Mouse (Mus musculus) embryonic fibroblast, embryonic 13.5 days (primary cell): ENCODE measurements around the gene Prkag2. TPM values are rescaled to one million over a fixed set of nuclear protein-coding genes. Genes with fewer than 3 reads are reported as not detected.
"Not testable (repeated sequence)": the region's sequence is repeated elsewhere in the genome, so short reads cannot be mapped to it uniquely, and the experiment has no call there.

Experiments used
- H3K27ac ChIP-seq: 2 replicates; pipeline ENCODE4 v1.5.1; 2012; ENCODE audit warnings: low read length, control low read depth, inconsistent platforms; ENCODE audit not compliant: insufficient read depth
- H3K4me1 ChIP-seq: 2 replicates; pipeline ENCODE4 v1.6.1; 2011; ENCODE audit warnings: low read length; ENCODE audit not compliant: control insufficient read depth, insufficient read depth
- H3K4me3 ChIP-seq: 2 replicates; pipeline ENCODE4 v1.5.1; 2011; ENCODE audit warnings: mild to moderate bottlenecking, control low read depth, low read length; ENCODE audit not compliant: insufficient read depth
- CTCF ChIP-seq: IDR thresholded peaks from 2 replicates; pipeline ENCODE4 v1.5.1; 2011; ENCODE audit warnings: mild to moderate bottlenecking, control low read depth, low read length, moderate library complexity, borderline replicate concordance; ENCODE audit not compliant: insufficient read depth
- POLR2A ChIP-seq: IDR thresholded peaks from 2 replicates; pipeline ENCODE4 v1.6.1; 2011; ENCODE audit warnings: low read depth, mild to moderate bottlenecking, control low read depth, low read length, moderate library complexity
- polyA plus RNA-seq: library from polyadenylated mRNA; stranded (reverse); fragments of >200 nt; gene quantifications from 2 replicates; pipeline ENCODE4 v1.2.4, GENCODE M21; 2011; ENCODE audit warnings: low read depth; ENCODE audit not compliant: missing spikeins, insufficient read length

Gene Prkag2
- polyA plus RNA-seq, 1 experiment: 39.6 TPM

GRCm38 (mm10) chr5:24841662-24842273, 258.7 kb downstream of the Prkag2 start:
- Histone ChIP-seq H3K4me1 (peaks cover 13% of the 10 kb centered on the region), H3K4me3 (peak overlapping the region; percentile 100), H3K27ac (peak overlapping the region; percentile 100)
- TF ChIP-seq POLR2A: no peak
- TF ChIP-seq CTCF: no peak

GRCm38 (mm10) chr5:24840975-24841431, 259.4 kb downstream of the Prkag2 start:
- peaks cover 13% of the 10 kb centered on the region for H3K4me1 ChIP-seq
- peak overlapping the region; percentile 100 for H3K4me3 ChIP-seq
- peak overlapping the region; percentile 100 for H3K27ac ChIP-seq
- no peak for TF ChIP-seq CTCF
- TF ChIP-seq POLR2A: no peak; the same call in 1 of the 2 replicates

GRCm38 (mm10) chr5:24834491-24834890, 266.0 kb downstream of the Prkag2 start:
- Histone ChIP-seq H3K4me3 (no peak overlapping the region), H3K4me1 (peaks cover 11% of the 10 kb centered on the region), H3K27ac (no peak overlapping the region)
- TF ChIP-seq CTCF (no peak), POLR2A (no peak)

GRCm38 (mm10) chr5:24831912-24832311, 268.5 kb downstream of the Prkag2 start:
- no peak overlapping the region for H3K27ac ChIP-seq
- peaks cover 15% of the 10 kb centered on the region for H3K4me1 ChIP-seq
- H3K4me3 ChIP-seq: no peak overlapping the region
- no peak for TF ChIP-seq CTCF

- Histone ChIP-seq H3K4me1 (peaks cover 32% of the 10 kb centered on the region), H3K4me3 (no peak overlapping the region), H3K27ac (no peak overlapping the region)
- no peak for TF ChIP-seq CTCF
- TF ChIP-seq POLR2A: no peak
These were observed 272.0 kb downstream of the Prkag2 start for GRCm38 (mm10) chr5:24828446-24828845.

- Histone ChIP-seq H3K27ac (peak overlapping the region; percentile 41; the same call in 1 of the 2 replicates), H3K4me3 (no peak overlapping the region), H3K4me1 (peaks cover 32% of the 10 kb centered on the region)
- TF ChIP-seq CTCF (no peak), POLR2A (no peak)
These were observed 273.3 kb downstream of the Prkag2 start for GRCm38 (mm10) chr5:24827173-24827572.

- TF ChIP-seq POLR2A (no peak), CTCF (no peak)
These were observed 274.2 kb downstream of the Prkag2 start for GRCm38 (mm10) chr5:24826056-24826770.

GRCm38 (mm10) chr5:24825365-24826055, 274.9 kb downstream of the Prkag2 start:
- 0 out of 2 replicates have a peak overlapping the region, but pooled peaks have one; percentile 29 for H3K27ac ChIP-seq
- peaks cover 36% of the 10 kb centered on the region for H3K4me1 ChIP-seq
- no peak overlapping the region for H3K4me3 ChIP-seq
- TF ChIP-seq POLR2A (no peak), CTCF (no peak)

More at GRCm38 (mm10) chr5:24826056-24826770, 274.2 kb downstream of the Prkag2 start:
- Histone ChIP-seq H3K27ac (0 out of 2 replicates have a peak overlapping the region, but pooled peaks have one; percentile 29), H3K4me3 (no peak overlapping the region), H3K4me1 (peaks cover 32% of the 10 kb centered on the region)

- Histone ChIP-seq H3K4me1 (peaks cover 39% of the 10 kb centered on the region), H3K4me3 (no peak overlapping the region), H3K27ac (peak overlapping the region; percentile 9; the same call in 1 of the 2 replicates)
- no peak for TF ChIP-seq POLR2A
- TF ChIP-seq CTCF: no peak
These were observed 276.5 kb downstream of the Prkag2 start for GRCm38 (mm10) chr5:24823864-24824405.

- no peak for TF ChIP-seq CTCF
- no peak overlapping the region for H3K4me3 ChIP-seq
- peaks cover 35% of the 10 kb centered on the region for H3K4me1 ChIP-seq
- H3K27ac ChIP-seq: no peak overlapping the region
These were observed 277.7 kb downstream of the Prkag2 start for GRCm38 (mm10) chr5:24822781-24823180.

GRCm38 (mm10) chr5:24822231-24822630, 278.2 kb downstream of the Prkag2 start:
- not testable (repeated sequence) for H3K4me3 ChIP-seq
- H3K27ac ChIP-seq: 0 out of 2 replicates have a peak overlapping the region, but pooled peaks have one; percentile 19

More at GRCm38 (mm10) chr5:24822231-24822630, 278.2 kb downstream of the Prkag2 start:
- H3K4me1 ChIP-seq: peaks cover 31% of the 10 kb centered on the region
